Mouse (Mus musculus): ENCODE measurements around the gene Calhm6.

DNA sequence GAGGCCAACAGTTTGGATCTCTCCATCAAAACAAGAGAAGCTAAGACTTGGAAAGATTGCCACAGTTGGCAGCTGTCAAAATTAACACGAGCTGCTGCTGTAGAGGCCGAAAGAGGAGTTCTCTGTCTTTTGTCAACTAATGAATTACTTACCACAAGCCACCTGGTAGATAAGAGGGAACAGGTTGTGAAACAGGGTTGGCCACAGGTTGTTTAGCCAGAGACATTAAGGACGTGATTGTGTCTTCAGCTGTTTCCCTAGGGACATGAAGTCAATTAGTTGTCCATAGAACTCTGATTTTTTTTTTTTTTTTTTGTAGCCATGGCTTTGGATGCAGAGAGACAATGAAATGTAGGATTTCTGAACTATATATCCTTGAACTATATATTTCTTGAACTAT lies 10.7 kb downstream of the Calhm6 start:
- TF ChIP-seq CTCF (IDR thresholded peaks at IDR 0.05; ENCODE audit: low read depth): no peak
- TF ChIP-seq EP300 (IDR thresholded peaks at IDR 0.05; ENCODE audit: low read depth): no peak

Data from liver, postnatal 0 days (tissue).